Comparison of ENCODE assay signal across 8 mouse cellular contexts in the genomic region with DNA sequence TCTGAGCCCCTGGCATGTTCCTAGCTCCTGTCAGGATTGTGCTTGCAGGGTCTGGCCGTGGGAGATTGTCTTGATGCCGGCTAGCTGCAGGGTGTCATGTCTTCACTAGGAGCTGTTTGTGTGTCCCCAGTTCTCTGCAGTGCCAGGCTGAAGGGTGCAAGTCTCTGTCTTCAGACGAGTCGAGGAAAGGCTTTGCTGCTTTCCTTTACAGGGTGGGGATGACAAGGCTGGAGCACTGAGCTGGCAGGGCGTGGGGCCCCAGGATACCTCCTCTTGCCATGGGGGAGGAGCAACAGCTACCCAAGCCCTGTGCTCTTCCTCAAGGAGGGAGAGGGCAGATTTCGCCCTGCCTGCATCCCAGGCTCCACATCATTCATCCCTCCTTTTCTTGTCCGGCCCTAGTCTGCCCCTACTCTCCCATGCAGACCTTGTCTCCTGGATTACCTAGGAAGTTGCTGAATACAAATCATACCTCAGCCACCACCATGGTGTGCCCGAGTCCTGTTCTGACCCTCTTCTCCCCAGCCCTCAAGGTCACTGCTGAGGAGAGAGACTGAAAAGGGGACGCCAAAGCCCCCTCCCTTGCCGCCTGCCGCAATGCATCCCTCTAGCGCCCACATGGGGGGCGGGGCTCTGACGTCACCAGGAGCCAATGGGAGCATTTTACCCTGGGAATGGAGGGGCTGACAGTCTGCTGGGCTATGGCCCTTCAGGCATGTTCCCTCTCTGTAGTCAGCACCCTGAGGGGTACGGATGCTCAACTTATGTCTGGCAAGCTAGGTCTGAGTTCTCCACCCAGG. TPM values are rescaled to one million over a fixed set of nuclear protein-coding genes. Genes with fewer than 3 reads are reported as not detected.
DNase-seq lines count a peak whose midpoint lies in the region; ATAC-seq lines count a peak whose summit lies in the region.

No protein-coding gene starts in this region.

- peak overlapping the region; percentile 91 for H3K9ac ChIP-seq in heart, embryonic 12.5 days

- H3K27me3 ChIP-seq in megakaryocyte, embryonic 14.5 days (replicated peaks), result peaks cover 78% of the 10 kb centered on the region
- H3K27me3 ChIP-seq in heart, embryonic 12.5 days (replicated peaks), result peaks cover 19% of the 10 kb centered on the region

- DNase-seq in cerebellum, postnatal 4 days (ENCODE audit: low spot score in 2 of 2), result peak; percentile 57 to 82
- DNase-seq in layer of hippocampus, postnatal 10 days (ENCODE audit: low spot score in 2 of 2), result peak; percentile 83 to 90
- DNase-seq in lung, postnatal 4 days, result peak; percentile 29 to 48
- peak; percentile 90 for DNase-seq in right cerebral cortex, postnatal 4 days
- no peak for DNase-seq in ovary, postnatal 14 days (ENCODE audit: low spot score)

- peaks cover 68% of the 10 kb centered on the region for H3K4me1 ChIP-seq in megakaryocyte, embryonic 14.5 days
- H3K4me1 ChIP-seq in heart, embryonic 12.5 days (replicated peaks), result peaks cover 32% of the 10 kb centered on the region

- no peaks in the 10 kb centered on the region for H3K9me3 ChIP-seq in megakaryocyte, embryonic 14.5 days
- no peaks in the 10 kb centered on the region for H3K9me3 ChIP-seq in heart, embryonic 12.5 days (replicated peaks)

- peaks cover 22% of the 10 kb centered on the region for H3K36me3 ChIP-seq in megakaryocyte, embryonic 14.5 days (replicated peaks; ENCODE audit: low read length)
- peaks cover 37% of the 10 kb centered on the region for H3K36me3 ChIP-seq in heart, embryonic 12.5 days

- ATAC-seq in megakaryocyte, adult 5-6 weeks (ENCODE audit: poor library complexity, severe bottlenecking), result no peak
- peak; percentile 54 for ATAC-seq in heart, embryonic 12.5 days (ENCODE audit: insufficient number of reproducible peaks, low FRiP score)

- WGBS in heart, embryonic 12.5 days, result 1% methylated on average over 15 of the region's 15 CpGs

- H3K4me2 ChIP-seq in heart, embryonic 12.5 days, result peak overlapping the region; percentile 85

- H3K4me3 ChIP-seq in megakaryocyte, embryonic 14.5 days (replicated peaks), result peak overlapping the region; percentile 91
- H3K4me3 ChIP-seq in heart, embryonic 12.5 days, result peak overlapping the region; percentile 84

- H3K27ac ChIP-seq in heart, embryonic 12.5 days (ENCODE audit: poor library complexity, severe bottlenecking), result peak overlapping the region; percentile 91

RNA-seq across cellular contexts. Expression of a gene that starts 12.0 kb away (rescaled TPM):
- polyA plus RNA-seq in megakaryocyte, embryonic 14.5 days (2012; ENCODE audit: insufficient read depth, low replicate concordance), result 2.0 and 3.7 TPM in 2 replicates
- total RNA-seq in megakaryocyte, adult 5-6 weeks (2015), result 17.3 and 19.3 TPM in 2 replicates
- 18.3 and 23.5 TPM in 2 replicates for total RNA-seq in megakaryocyte, adult 5-6 weeks (2017)
- 18.7 and 20.3 TPM in 2 replicates for polyA plus RNA-seq in heart, embryonic 12.5 days (2016; fragmentation: Nextera tagmentation; extraction: Ambion mirVana)
- total RNA-seq in layer of hippocampus, postnatal 10 days (2021), result 10 to 100 TPM; 21.7 to 27.4 TPM

RNA-seq across cellular contexts. Expression of a gene that starts 26.9 kb away (rescaled TPM):
- 30.6 and 36.1 TPM in 2 replicates for polyA plus RNA-seq in megakaryocyte, embryonic 14.5 days (2012; ENCODE audit: insufficient read depth, low replicate concordance)
- not detected in 2 replicates for total RNA-seq in megakaryocyte, adult 5-6 weeks (2015)
- total RNA-seq in megakaryocyte, adult 5-6 weeks (2017), result not detected in 2 replicates
- polyA plus RNA-seq in heart, embryonic 12.5 days (2016; fragmentation: Nextera tagmentation; extraction: Ambion mirVana), result 307 and 309 TPM in 2 replicates
- total RNA-seq in layer of hippocampus, postnatal 10 days (2021), result 1,000 to 10,000 TPM; 1,214 to 1,219 TPM

Comparison
In these comparisons a context has a peak if more than half of its experiments do, and no peak if none do; other contexts are left out.
1. RNA of a gene that starts 26.9 kb away (total RNA-seq): 1,214 to 1,219 TPM in layer of hippocampus, postnatal 10 days; not detected in megakaryocyte, adult 5-6 weeks; every median in the first group is over 1,000 times any median in the second.